Mouse (Mus musculus): ENCODE data around the gene Pik3r6. TPM values are rescaled to one million over a fixed set of nuclear protein-coding genes. Genes with fewer than 3 reads are reported as not detected.

Pik3r6 gene
- polyA plus RNA-seq, 1 experiment, result 3.8 TPM

- no peak for TF ChIP-seq POLR2A (IDR thresholded peaks at IDR 0.05; ENCODE audit: extremely low read depth, insufficient read depth, low read length)
- TF ChIP-seq CTCF (IDR thresholded peaks at IDR 0.05; ENCODE audit: extremely low read depth, insufficient read depth, low read length), result no peak
- H3K27ac ChIP-seq (ENCODE audit: insufficient read depth, low read length), result no peak overlapping the region
- peaks cover 2% of the 10 kb centered on the region; the same call in 1 of the 2 replicates for H3K4me1 ChIP-seq (ENCODE audit: control insufficient read depth, insufficient read depth, low read length)
- H3K4me3 ChIP-seq (ENCODE audit: insufficient read depth, low read length), result no peak overlapping the region
These were observed 33.9 kb upstream of the Pik3r6 start for GRCm38 (mm10) chr11:68468886-68469285.

- H3K4me3 ChIP-seq (ENCODE audit: insufficient read depth, low read length), result no peak overlapping the region
- 0 out of 2 replicates have a peak, but pooled peaks cover 2% of the 10 kb centered on the region for H3K4me1 ChIP-seq (ENCODE audit: control insufficient read depth, insufficient read depth, low read length)
- TF ChIP-seq POLR2A (IDR thresholded peaks at IDR 0.05; ENCODE audit: extremely low read depth, insufficient read depth, low read length) (no peak), CTCF (IDR thresholded peaks at IDR 0.05; ENCODE audit: extremely low read depth, insufficient read depth, low read length) (no peak)
- no peak overlapping the region for H3K27ac ChIP-seq (ENCODE audit: insufficient read depth, low read length)
These were observed 30.5 kb upstream of the Pik3r6 start for GRCm38 (mm10) chr11:68472162-68472849.

- Histone ChIP-seq H3K4me1 (ENCODE audit: control insufficient read depth, insufficient read depth, low read length) (0 out of 2 replicates have a peak, but pooled peaks cover 2% of the 10 kb centered on the region), H3K27ac (ENCODE audit: insufficient read depth, low read length) (no peak overlapping the region), H3K4me3 (ENCODE audit: insufficient read depth, low read length) (no peak overlapping the region)
- TF ChIP-seq POLR2A (IDR thresholded peaks at IDR 0.05; ENCODE audit: extremely low read depth, insufficient read depth, low read length), result no peak
- TF ChIP-seq CTCF (IDR thresholded peaks at IDR 0.05; ENCODE audit: extremely low read depth, insufficient read depth, low read length), result no peak
These were observed 28.2 kb upstream of the Pik3r6 start for GRCm38 (mm10) chr11:68474600-68474999.

- Histone ChIP-seq H3K4me1 (ENCODE audit: control insufficient read depth, insufficient read depth, low read length) (0 out of 2 replicates have a peak, but pooled peaks cover 2% of the 10 kb centered on the region), H3K4me3 (ENCODE audit: insufficient read depth, low read length) (no peak overlapping the region), H3K27ac (ENCODE audit: insufficient read depth, low read length) (no peak overlapping the region)
- TF ChIP-seq POLR2A (IDR thresholded peaks at IDR 0.05; ENCODE audit: extremely low read depth, insufficient read depth, low read length), result no peak
- TF ChIP-seq CTCF (IDR thresholded peaks at IDR 0.05; ENCODE audit: extremely low read depth, insufficient read depth, low read length), result no peak
These were observed 27.1 kb upstream of the Pik3r6 start for GRCm38 (mm10) chr11:68475676-68476075.

GRCm38 (mm10) chr11:68477661-68478060 is 25.2 kb upstream of the Pik3r6 start:
- TF ChIP-seq CTCF (IDR thresholded peaks at IDR 0.05; ENCODE audit: extremely low read depth, insufficient read depth, low read length) (no peak), POLR2A (IDR thresholded peaks at IDR 0.05; ENCODE audit: extremely low read depth, insufficient read depth, low read length) (no peak)
- H3K27ac ChIP-seq (ENCODE audit: insufficient read depth, low read length), result no peak overlapping the region
- no peak overlapping the region for H3K4me3 ChIP-seq (ENCODE audit: insufficient read depth, low read length)
- 0 out of 2 replicates have a peak, but pooled peaks cover 2% of the 10 kb centered on the region for H3K4me1 ChIP-seq (ENCODE audit: control insufficient read depth, insufficient read depth, low read length)

- no peak for TF ChIP-seq POLR2A (IDR thresholded peaks at IDR 0.05; ENCODE audit: extremely low read depth, insufficient read depth, low read length)
- TF ChIP-seq CTCF (IDR thresholded peaks at IDR 0.05; ENCODE audit: extremely low read depth, insufficient read depth, low read length), result no peak
- Histone ChIP-seq H3K27ac (ENCODE audit: insufficient read depth, low read length) (no peak overlapping the region), H3K4me1 (ENCODE audit: control insufficient read depth, insufficient read depth, low read length) (0 out of 2 replicates have a peak, but pooled peaks cover 2% of the 10 kb centered on the region), H3K4me3 (ENCODE audit: insufficient read depth, low read length) (no peak overlapping the region)
These were observed 24.2 kb upstream of the Pik3r6 start for GRCm38 (mm10) chr11:68478574-68478981.

- no peaks in the 10 kb centered on the region for H3K4me1 ChIP-seq (ENCODE audit: control insufficient read depth, insufficient read depth, low read length)
- no peak for TF ChIP-seq CTCF (IDR thresholded peaks at IDR 0.05; ENCODE audit: extremely low read depth, insufficient read depth, low read length)
- no peak for TF ChIP-seq POLR2A (IDR thresholded peaks at IDR 0.05; ENCODE audit: extremely low read depth, insufficient read depth, low read length)
These were observed 22.2 kb upstream of the Pik3r6 start for GRCm38 (mm10) chr11:68480660-68481059.

GRCm38 (mm10) chr11:68482001-68482400 is 20.8 kb upstream of the Pik3r6 start:
- no peaks in the 10 kb centered on the region for H3K4me1 ChIP-seq (ENCODE audit: control insufficient read depth, insufficient read depth, low read length)
- no peak overlapping the region for H3K27ac ChIP-seq (ENCODE audit: insufficient read depth, low read length)
- no peak overlapping the region for H3K4me3 ChIP-seq (ENCODE audit: insufficient read depth, low read length)
- no peak for TF ChIP-seq POLR2A (IDR thresholded peaks at IDR 0.05; ENCODE audit: extremely low read depth, insufficient read depth, low read length)
- TF ChIP-seq CTCF (IDR thresholded peaks at IDR 0.05; ENCODE audit: extremely low read depth, insufficient read depth, low read length), result no peak

More at GRCm38 (mm10) chr11:68480660-68481059, 22.2 kb upstream of the Pik3r6 start:
- H3K27ac ChIP-seq (ENCODE audit: insufficient read depth, low read length), result no peak overlapping the region
- H3K4me3 ChIP-seq (ENCODE audit: insufficient read depth, low read length), result no peak overlapping the region

GRCm38 (mm10) chr11:68483213-68483612 is 19.6 kb upstream of the Pik3r6 start:
- no peak overlapping the region for H3K4me3 ChIP-seq (ENCODE audit: insufficient read depth, low read length)
- no peak overlapping the region for H3K27ac ChIP-seq (ENCODE audit: insufficient read depth, low read length)
- TF ChIP-seq CTCF (IDR thresholded peaks at IDR 0.05; ENCODE audit: extremely low read depth, insufficient read depth, low read length) (no peak), POLR2A (IDR thresholded peaks at IDR 0.05; ENCODE audit: extremely low read depth, insufficient read depth, low read length) (no peak)
- no peaks in the 10 kb centered on the region for H3K4me1 ChIP-seq (ENCODE audit: control insufficient read depth, insufficient read depth, low read length)

GRCm38 (mm10) chr11:68484431-68484830 is 18.4 kb upstream of the Pik3r6 start:
- H3K4me1 ChIP-seq (ENCODE audit: control insufficient read depth, insufficient read depth, low read length), result no peaks in the 10 kb centered on the region
- TF ChIP-seq CTCF (IDR thresholded peaks at IDR 0.05; ENCODE audit: extremely low read depth, insufficient read depth, low read length) (no peak), POLR2A (IDR thresholded peaks at IDR 0.05; ENCODE audit: extremely low read depth, insufficient read depth, low read length) (no peak)

More at GRCm38 (mm10) chr11:68484431-68484830, 18.4 kb upstream of the Pik3r6 start:
- H3K4me3 ChIP-seq (ENCODE audit: insufficient read depth, low read length), result no peak overlapping the region
- no peak overlapping the region for H3K27ac ChIP-seq (ENCODE audit: insufficient read depth, low read length)

All from cortical plate, adult 2 months (tissue).